Mouse (Mus musculus) testis, adult 2 months (tissue): ENCODE measurements at regions not wholly inside any gene's neighbourhood (a gene's known extent, or its start where the extent isn't known, plus 50 kb on each side); places are given as distances from the start of the nearest gene placed in this dataset.

Source experiments
- H3K27ac ChIP-seq: fragments of 200-500 bp; 2 replicates; pipeline ENCODE4 v1.5.1; 2012; ENCODE audit warnings: low read depth, low read length; ENCODE audit not compliant: control insufficient read depth, insufficient read depth
- H3K27me3 ChIP-seq: fragments of 200-500 bp; 2 replicates; pipeline ENCODE4 v1.6.1; 2012; ENCODE audit warnings: mild to moderate bottlenecking, low read length, moderate library complexity; ENCODE audit not compliant: control insufficient read depth, insufficient read depth
- H3K36me3 ChIP-seq: fragments of 200-500 bp; 2 replicates; pipeline ENCODE4 v1.6.1; 2012; ENCODE audit warnings: mild to moderate bottlenecking, low read length; ENCODE audit not compliant: control insufficient read depth, insufficient read depth
- H3K4me1 ChIP-seq: fragments of 200-500 bp; 2 replicates; pipeline ENCODE4 v1.6.1; 2012; ENCODE audit warnings: low read length; ENCODE audit not compliant: control insufficient read depth, insufficient read depth
- H3K4me3 ChIP-seq: fragments of 200-500 bp; 2 replicates; pipeline ENCODE4 v1.5.1; 2012; ENCODE audit warnings: low read depth, mild to moderate bottlenecking, low read length, moderate library complexity, mixed read lengths; ENCODE audit not compliant: control insufficient read depth
- CTCF ChIP-seq: fragments of 200-500 bp; IDR thresholded peaks from 2 replicates; pipeline ENCODE4 v1.5.1; 2012; ENCODE audit warnings: low read depth, mild to moderate bottlenecking, inconsistent platforms, low read length, moderate library complexity; ENCODE audit not compliant: control insufficient read depth, insufficient read depth, insufficient replicate concordance
- POLR2A ChIP-seq: fragments of 200-500 bp; IDR thresholded peaks from 2 replicates; pipeline ENCODE4 v1.6.1; 2012; ENCODE audit warnings: low read depth, mild to moderate bottlenecking, inconsistent platforms, low read length, moderate library complexity; ENCODE audit not compliant: control insufficient read depth

- no peak overlapping the region for H3K4me3 ChIP-seq
- no peaks in the 10 kb centered on the region for H3K36me3 ChIP-seq
- H3K4me1 ChIP-seq = no peaks in the 10 kb centered on the region
- H3K27ac ChIP-seq = no peak overlapping the region
- no peak for TF ChIP-seq POLR2A
- TF ChIP-seq CTCF = no peak
- no peaks in the 10 kb centered on the region for H3K27me3 ChIP-seq
These were observed 105.6 kb downstream of the Npy start for GRCm38 (mm10) chr6:49928075-49928474.

- Histone ChIP-seq H3K36me3 (no peaks in the 10 kb centered on the region), H3K27me3 (no peaks in the 10 kb centered on the region), H3K27ac (no peak overlapping the region), H3K4me1 (no peaks in the 10 kb centered on the region), H3K4me3 (no peak overlapping the region)
- no peak for TF ChIP-seq CTCF
- no peak for TF ChIP-seq POLR2A
These were observed 107.6 kb downstream of the Npy start for GRCm38 (mm10) chr6:49930104-49930503.

GRCm38 (mm10) chr6:49943087-49943486, 120.6 kb downstream of the Npy start:
- Histone ChIP-seq H3K27me3 (no peaks in the 10 kb centered on the region), H3K4me1 (no peaks in the 10 kb centered on the region), H3K4me3 (no peak overlapping the region), H3K27ac (no peak overlapping the region), H3K36me3 (no peaks in the 10 kb centered on the region)
- TF ChIP-seq POLR2A = no peak
- no peak for TF ChIP-seq CTCF

- H3K36me3 ChIP-seq = no peaks in the 10 kb centered on the region
These were observed 136.4 kb downstream of the Npy start for GRCm38 (mm10) chr6:49958891-49959290.

GRCm38 (mm10) chr6:49961166-49961565, 138.7 kb downstream of the Npy start:
- Histone ChIP-seq H3K27ac (no peak overlapping the region), H3K27me3 (no peaks in the 10 kb centered on the region), H3K36me3 (no peaks in the 10 kb centered on the region), H3K4me3 (no peak overlapping the region), H3K4me1 (no peaks in the 10 kb centered on the region)
- TF ChIP-seq POLR2A (no peak), CTCF (no peak)

More at GRCm38 (mm10) chr6:49958891-49959290, 136.4 kb downstream of the Npy start:
- TF ChIP-seq CTCF (no peak), POLR2A (no peak)
- H3K4me1 ChIP-seq = no peaks in the 10 kb centered on the region
- H3K27ac ChIP-seq = no peak overlapping the region
- H3K4me3 ChIP-seq = no peak overlapping the region
- H3K27me3 ChIP-seq = no peaks in the 10 kb centered on the region

GRCm38 (mm10) chr6:49965944-49966545, 143.5 kb downstream of the Npy start:
- TF ChIP-seq POLR2A (no peak), CTCF (no peak)

GRCm38 (mm10) chr6:49966555-49966954, 143.5 kb upstream of the Mpp6 start:
- H3K4me3 ChIP-seq = no peak overlapping the region
- no peak for TF ChIP-seq POLR2A
- TF ChIP-seq CTCF = no peak
- no peaks in the 10 kb centered on the region for H3K4me1 ChIP-seq
- no peaks in the 10 kb centered on the region for H3K27me3 ChIP-seq
- H3K27ac ChIP-seq = no peak overlapping the region
- H3K36me3 ChIP-seq = no peaks in the 10 kb centered on the region

More at GRCm38 (mm10) chr6:49965944-49966545, 143.5 kb downstream of the Npy start:
- Histone ChIP-seq H3K4me3 (no peak overlapping the region), H3K27ac (no peak overlapping the region), H3K4me1 (no peaks in the 10 kb centered on the region), H3K36me3 (no peaks in the 10 kb centered on the region), H3K27me3 (no peaks in the 10 kb centered on the region)
